Mouse (Mus musculus) spleen, postnatal 14 days (tissue): ENCODE data around the gene 2700049A03Rik.
"Not testable (repeated sequence)": the region's sequence is repeated elsewhere in the genome, so short reads cannot be mapped to it uniquely, and the experiment has no call there.

Experiments
- DNase-seq, 2 experiments: peaks; one replicate each; pipeline ENCODE4 v3.0.0; 2021 to 2022; ENCODE audit warnings: low spot score in 2 of 2

Gene 2700049A03Rik

DNA sequence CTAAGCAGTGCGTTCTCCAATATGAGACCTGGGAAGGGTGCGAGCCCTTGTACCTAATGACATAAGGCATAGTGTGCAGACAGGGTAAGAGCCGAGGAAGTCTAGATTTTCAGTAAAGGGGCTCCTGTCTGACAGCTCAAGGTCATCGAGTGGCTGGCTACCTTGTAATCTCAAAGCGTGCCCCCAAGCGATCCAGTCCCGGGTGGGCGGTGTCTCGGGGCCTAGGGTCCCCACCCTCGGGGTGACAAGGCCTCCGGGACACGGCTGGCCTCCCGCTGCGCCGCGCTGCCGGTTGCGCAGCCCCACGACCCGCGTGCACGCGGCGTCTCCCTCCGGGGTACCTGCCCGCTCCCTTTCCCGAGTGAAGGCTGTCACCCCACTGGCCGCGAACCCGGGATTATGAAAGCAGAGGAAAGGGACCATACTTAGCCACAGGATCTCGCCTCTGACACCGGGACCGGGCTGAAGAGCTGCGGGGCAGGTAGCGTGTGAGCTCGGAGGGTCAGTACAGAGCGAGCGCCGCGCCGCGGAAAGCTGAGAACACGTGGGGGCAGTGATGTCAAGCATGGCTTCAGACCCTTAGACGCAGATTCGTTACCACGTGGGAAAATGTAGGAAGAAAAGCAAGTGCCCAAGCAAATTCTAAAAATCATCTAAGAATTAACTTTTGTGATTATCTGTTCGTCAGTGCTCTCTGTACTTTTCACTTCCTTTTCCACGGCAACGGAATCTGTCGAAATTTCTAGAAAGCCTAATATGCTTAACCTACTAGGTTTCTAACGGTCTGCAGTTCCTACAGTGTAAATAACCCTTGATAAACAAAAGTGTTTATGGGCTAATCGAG, at the start of gene 2700049A03Rik, which contains the start of gene Timm9:
Gene 2700049A03Rik, plus strand, starts transcription at position 719 of the 844 bp plus-strand sequence.
Gene Timm9, minus strand, starts transcription at position 555 of the 844 bp plus-strand sequence.
- DNase-seq, result peak; percentile 51 to 67

DNA sequence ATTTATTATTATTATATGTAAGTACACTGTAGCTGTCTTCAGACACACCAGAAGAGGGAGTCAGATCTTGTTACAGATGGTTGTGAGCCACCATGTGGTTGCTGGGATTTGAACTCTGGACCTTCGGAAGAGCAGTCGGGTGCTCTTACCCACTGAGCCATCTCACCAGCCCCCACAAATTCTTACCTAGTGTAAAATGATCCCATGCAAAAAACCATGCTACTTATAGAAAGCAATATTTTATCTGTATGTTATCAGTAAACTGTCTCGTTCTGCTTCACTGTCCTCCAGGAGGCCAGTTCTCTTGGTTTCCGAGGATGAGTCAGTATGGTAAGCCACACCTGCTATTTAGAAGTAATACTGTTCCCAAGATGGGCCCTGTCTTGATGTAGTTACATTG, 32.4 kb upstream of the 2700049A03Rik start:
- not testable (repeated sequence) for DNase-seq

DNA sequence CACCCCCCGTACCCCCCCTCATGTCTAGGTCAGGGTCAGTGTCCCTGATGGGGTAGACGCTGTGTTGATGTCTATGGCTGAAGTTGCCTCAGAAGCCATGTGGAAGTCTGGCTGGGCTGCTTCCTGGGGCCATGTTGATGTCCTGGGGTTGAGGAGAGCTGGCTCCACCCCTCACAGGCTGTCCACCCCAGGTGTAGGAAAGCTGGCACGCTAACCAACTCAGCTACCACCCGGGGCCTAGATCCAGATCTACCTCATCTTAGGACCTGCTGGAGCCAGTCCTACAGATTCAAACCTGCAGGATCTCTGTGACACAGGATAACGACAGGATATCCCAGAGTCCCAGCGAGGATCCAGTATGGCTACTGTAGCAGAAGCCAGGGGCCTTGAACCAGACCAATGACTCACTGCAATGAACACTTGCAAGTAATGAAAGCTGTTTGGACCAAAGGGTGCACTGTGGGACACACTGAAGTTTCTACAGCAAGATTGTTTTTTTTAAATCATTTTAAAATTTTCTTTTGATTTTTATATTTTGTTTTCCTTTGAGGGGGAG, 29.4 kb upstream of the 2700049A03Rik start:
- DNase-seq, result no peak

DNA sequence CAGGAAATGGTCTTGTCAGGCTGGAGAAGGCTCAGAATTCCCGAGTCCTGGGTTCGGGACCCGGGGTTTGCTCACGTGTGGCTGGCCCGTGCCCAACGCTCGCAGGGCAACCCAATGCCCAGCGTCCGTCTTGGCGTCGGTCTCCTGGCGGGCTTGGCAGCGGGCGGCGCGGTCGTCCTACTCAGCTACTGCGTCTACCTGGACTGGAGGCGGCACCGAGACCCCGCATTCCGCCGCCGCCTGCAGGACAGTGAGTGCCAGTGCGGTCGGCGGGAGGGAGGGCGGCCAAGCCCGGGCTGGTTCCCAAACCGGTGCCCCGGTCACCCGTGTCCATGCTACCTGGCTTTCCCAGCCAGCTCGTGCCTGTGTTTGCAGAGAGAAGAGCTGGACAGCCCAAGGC, 25.3 kb upstream of the 2700049A03Rik start, which contains the start of gene Tomm20l:
Gene Tomm20l, plus strand, starts transcription at position 98 of the 400 bp plus-strand sequence.
- DNase-seq, result peak in 1 of 2 experiments; percentile 11

DNA sequence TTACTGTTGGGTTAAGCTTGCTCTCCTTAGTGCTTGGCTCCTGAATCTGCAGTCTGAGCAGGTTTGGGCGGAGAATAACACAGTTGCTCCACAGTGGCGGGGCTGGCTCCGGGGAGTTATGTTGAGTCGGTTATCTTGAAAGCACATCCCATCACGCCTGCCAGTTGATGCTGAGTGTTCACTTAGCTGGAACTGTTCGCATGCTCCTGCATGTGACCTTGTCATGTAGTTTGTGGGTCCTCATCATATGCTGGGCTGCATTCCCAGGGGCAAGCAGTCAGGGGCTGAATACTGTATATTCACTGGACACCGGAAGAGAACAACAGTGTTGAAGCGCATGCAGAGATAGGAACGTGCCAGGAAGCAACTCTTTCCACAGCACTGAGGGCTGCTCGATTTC, 23.6 kb upstream of the 2700049A03Rik start:
- no peak for DNase-seq

DNA sequence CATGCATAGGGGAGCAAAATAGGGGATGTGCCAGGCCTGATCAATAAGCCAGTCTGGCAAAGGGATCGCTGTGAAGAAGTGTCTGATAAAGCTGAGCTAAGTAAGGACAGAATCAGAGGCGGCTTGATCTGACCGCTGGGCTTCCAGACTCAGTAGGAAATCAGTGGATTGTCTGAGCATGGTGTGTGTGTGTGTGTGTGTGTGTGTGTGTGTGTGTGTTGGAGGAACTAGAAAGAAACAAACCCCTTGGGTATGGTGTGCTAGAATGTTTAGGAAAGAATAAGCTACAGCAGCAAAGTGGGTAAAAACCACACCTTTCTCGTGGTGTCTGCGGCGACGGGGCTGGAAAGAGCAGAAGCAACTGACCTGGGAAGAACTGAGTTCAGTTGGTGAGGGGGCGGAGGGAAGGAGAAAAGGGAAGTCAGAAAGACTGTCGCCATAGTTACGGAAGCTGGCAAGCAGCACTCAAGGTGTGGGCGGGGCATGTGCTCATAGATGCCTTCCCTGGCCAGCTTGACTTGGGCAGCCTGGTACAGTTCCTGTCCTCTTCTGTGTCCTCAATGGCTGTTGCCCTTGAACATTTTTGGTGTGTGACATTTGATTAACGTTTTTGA, 22.9 kb upstream of the 2700049A03Rik start:
- DNase-seq, result peak; percentile 38 to 51

DNA sequence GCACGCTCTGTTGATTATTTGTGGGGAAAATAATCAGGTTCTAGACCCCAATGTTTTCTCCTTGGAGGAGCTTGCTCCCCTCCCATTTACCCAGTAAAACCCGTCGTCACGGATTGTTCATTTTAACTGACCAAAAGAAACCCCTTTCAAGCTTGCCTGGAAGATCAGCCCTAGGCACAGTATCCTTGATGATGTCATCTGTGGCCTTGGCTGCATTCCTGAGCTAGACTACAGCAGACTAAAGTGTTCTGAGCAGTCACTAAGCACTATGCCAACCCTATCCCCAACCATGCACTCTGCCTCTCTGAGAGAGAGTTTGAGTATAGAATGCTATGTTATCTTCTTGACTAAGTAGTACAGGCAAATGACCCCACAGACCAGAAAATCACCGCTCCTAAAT, 20.2 kb upstream of the 2700049A03Rik start:
- no peak for DNase-seq

DNA sequence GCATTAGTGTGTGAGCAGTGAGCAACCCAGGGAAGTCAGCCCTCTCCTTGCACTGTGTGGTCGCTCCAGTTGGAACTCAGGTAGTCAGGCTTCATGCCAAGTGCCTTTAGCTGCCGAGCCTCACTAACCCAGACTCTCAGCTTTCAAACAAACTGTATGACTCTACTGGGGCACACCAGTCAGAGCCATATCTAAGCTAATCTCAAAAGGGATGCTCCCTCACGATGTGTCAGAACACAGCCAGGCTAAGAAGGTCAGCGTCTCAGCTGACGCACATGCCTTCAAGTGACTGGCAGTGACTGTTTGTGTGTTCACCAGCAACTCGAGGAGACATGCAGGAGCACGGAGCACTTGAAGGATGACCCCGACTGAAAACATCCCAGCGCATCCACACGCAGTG, 13.9 kb upstream of the 2700049A03Rik start:
- DNase-seq, result no peak

DNA sequence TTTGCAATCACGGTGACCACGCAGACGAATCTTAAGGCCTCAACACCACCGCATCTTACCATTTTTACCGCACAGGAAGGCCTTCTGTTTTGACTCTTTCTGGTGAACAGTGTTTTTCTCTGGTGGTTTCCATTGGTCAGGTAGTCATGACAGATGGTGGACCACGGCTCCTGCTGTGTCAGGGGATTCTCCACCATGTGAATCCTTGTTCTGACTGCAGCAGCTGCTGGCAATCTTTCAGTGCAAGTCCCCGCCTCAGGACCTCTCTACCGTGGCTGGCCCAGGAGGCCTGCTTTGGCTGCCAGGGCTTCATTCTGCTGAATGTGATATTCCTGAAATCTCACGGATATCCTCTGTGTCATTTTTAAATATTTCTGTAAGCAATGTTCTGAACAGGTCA, 13.4 kb upstream of the 2700049A03Rik start:
- no peak for DNase-seq

DNA sequence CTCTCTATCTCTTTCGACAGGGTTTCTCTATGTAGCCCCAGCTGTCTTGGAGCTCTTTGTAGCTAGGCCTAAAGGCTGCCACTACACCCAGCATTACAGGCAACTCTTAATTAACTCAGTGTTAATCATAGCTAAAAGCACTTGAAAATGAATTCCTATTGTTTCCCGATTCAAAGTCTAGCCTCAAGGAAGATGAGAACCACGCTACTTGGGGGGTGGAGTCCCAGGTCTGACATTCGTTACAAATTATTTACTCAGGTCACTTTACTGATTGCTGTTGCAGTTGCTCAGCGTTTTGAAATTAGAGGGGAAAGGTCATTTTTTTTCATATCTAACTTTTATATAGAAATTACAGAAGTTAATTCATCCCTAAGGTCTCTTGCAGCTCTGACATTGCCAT, 1.1 kb upstream of the 2700049A03Rik start:
- DNase-seq, result no peak

DNA sequence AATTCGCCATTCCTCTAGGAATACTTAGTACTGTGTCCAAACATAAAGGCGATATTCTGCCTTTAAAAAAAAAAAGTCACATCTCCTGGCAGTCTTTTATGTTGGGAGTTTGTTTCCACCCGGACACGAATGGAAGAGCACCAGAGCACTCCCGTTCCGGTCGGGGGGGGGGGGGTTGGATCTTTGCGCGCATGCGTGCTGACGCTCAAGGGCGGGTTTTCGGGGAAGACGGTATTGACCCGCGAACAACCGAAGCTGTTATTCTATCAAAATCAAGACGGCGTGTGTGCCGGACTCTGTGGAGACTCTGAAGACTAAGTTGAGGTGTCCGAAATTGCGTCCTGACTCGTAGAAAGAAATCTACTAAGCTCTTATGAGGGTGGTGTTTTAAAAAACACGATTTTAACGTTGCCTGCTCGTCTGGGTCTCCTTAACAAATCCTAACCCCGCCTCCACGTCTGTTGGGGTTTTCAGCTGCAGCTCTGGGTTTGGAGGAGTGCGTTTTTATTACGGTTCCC, 385 bp downstream of the 2700049A03Rik start:
- DNase-seq, result peak; percentile 76 to 84

DNA sequence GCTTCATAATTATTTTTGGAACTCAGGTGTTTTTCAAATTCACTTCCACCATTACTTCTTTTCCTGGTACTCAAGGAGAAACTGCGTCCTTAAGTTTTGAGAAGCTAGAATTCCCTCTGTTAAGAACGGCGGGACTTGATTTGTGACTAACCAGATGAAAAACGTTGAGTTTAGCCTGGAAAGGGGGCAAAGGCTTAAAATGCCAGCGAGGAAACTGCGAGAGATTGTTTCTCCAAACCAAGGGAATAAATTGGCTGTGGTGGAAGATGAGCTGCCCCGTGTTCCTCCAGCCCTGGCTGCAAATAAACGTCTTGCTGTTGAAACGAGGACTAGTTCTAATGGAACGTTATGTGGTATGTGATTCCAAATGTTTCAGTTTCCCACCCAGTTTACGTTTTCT, 1.0 kb downstream of the 2700049A03Rik start:
- no peak for DNase-seq

DNA sequence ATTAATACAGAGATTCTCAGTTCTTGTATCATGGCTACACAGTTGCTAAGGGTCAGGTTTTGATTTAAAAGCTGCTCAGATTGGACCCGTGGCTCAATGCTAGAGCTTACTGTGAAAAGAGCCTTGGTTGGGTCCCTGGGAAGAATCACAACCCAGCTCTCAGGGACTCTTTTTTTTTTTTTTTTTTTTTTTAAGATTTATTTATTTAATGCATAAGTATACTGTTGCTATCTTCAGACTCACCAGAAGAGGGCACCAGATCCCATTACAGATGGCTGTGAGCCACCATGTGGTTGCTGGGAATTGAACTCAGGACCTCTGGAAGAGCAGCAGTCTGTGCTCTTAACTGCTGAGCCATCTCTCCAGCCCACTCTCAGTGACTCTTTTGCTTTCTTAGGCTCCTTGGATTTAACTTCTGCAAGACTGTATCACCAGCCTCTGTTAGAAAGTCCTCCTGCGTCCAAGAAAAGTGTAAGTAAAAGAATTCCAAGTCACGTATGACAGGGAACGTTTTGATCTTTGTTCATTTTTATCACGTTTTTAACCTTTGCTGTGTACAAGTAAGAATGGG, 2.7 kb downstream of the 2700049A03Rik start:
- DNase-seq, result peak in 1 of 2 experiments; percentile 8

DNA sequence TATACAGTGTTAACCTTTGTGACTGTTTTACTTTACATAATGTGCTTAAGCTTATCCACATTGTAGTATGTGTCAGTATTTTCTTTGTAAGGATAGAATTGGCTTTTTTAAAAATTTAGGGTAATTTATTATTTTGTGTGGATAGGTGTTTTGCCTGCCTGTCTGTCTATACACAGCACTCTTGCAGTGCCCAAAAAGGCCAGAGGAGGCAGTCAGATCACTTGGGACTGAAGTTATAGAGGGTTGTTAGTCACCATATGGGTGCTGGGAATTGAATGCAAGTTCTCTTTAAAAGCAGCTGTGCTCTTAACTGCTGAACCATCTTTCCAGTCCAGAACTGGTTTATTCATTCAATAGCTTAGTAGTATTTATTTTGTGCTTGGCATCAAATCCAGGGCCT, 4.5 kb downstream of the 2700049A03Rik start:
- DNase-seq, result no peak

DNA sequence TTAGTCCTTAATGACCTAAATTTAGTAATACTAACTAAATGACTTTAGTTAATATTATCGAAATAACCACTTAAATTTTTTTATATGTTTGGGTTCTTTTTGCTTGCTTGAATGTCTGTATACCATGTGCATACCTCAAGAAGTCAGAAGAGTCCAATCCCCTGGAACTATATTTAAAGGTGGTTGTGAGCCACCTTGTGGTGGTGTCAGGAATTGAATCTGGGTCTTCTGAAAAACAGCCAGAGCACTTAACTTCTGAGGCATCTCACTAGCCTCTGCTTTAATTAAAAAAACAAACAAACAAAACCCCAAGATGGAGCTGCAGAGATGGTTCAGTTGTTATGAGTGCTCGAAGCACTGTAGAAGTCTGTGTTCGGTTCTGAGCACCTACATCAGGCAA, 11.0 kb downstream of the 2700049A03Rik start:
- peak in 1 of 2 experiments; percentile 38 for DNase-seq

DNA sequence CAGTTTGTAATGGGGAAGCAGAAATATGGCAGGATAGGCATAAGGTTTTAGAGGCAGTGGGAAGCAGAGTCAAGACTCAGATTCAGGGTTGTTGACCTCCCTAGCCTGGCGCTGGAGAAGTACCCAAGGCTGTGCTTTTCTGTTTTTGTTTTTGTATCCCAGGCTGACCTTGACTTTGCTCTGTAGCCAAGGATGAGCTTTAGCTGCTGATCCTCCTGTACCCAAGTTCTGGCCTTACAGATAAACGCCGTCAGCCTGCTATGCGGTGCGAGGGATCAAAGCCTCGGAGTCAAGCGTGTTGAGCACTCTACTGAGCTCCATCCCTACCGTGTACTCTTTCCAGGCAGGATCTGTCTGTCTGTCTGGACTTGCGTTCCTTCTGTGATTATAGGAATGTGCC, 12.2 kb downstream of the 2700049A03Rik start:
- no peak for DNase-seq

DNA sequence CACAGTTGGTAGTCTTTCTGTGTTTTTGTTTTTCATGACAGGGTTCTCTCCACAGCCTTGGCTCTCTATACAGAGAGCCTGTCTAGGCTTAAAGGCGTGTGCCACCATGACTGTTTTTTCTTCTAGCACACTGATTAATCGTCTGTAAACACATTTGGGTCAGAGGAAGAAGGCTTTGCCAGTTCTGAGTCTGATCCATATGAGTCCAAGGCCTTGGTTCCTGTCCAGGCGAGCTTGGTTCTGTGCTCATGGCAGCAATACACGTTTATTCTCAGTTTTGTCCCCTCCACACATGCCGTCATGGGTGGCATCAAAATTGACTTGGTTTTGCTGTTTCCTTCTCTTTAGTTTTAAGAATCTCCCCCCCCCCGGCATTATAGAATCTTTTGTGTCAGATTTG, 12.8 kb downstream of the 2700049A03Rik start:
- DNase-seq, result no peak

DNA sequence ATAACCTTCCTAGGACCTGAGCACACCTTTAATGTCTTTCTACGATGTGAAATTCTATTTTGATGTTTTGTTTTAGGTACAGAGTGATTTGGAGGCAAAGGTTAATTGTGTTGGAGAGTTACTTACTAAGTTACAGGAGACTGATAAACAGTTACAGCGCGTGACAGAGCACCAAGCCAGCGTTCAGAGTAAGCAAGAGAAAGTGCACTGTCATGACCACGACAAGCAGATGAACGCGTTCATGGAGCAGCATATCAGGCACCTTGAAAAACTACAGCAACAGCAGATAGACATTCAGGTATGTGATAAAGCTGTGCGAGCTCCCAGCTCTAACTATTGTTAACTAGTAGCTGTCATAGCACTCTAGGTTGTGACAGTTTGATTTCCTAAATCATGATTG, 13.5 kb downstream of the 2700049A03Rik start:
- no peak for DNase-seq

DNA sequence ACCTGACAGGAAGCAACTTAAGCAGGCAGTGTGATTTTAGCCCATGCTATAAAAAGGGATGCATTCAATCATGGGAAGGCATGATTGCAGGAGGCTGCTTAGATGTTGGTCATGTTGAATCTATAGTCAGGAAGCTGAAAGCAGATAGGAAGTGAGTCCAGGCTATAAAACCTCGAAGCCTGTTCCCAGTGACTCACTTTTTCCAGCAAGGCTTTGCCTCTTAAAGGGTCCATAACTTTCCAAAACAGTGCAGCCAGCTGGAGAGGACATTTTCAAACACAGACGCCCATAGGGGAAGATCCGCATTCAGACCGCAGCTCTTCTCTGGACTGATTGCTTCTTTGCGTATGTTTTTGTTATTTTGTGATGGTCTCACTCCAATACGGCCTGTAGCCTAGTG, 18.3 kb downstream of the 2700049A03Rik start:
- DNase-seq, result no peak

DNA sequence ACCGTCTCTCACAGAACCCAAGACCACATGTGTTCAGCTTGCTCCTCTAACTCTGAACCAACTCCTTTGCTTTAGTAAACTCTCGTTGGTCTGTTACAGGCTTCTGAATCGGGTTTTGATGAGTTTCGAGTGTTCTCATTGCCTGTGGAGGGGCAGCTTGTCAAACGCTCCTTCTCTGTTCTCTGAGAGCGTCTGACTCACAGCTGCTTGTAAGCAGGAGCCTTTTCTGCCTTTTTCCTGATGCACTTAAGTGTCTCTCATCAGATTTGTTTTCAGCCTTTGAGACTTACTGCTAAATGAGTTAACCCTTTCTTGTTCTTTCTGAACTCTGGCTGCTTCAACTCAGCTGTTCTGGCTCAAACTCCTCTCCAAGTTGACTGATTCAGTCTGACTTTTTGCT, 21.3 kb downstream of the 2700049A03Rik start:
- no peak for DNase-seq

DNA sequence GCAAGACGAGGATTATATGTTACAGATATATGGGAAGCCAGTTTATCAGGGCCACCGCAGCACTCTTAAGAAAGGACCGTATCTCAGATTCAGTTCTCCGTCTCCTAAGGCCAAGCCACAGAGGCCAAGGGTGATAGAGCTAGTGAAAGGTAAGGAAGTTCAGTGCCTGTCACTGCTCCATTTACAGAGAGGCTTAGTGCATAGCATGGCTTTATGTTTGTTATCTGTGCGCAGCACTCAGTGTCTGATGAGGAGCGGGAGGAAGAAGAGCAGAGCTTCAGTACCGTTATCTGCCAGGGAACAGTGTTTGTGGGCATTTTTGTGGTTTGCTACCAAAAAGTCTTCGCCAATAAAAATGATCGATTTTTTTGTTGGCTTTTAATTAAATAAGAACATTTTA, 27.8 kb downstream of the 2700049A03Rik start:
- no peak for DNase-seq

DNA sequence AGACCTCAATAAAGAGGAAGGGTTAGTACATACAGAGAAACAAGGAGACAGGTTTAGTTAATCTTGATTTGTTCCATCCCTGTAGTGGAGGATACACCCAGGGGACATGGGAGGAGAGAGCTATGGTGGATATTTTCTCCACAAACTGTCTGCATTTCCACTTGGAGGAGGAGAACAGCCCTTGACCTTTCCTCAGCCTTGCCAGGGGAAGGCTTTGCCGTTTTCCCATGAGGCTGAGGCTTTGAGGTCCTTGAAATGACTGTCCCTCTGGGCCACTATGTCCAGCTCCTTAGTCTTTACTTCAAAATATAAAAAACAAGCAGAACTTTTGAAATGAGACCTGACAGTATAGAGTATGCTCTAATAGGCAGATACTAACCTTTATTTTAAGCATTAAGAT, 33.3 kb downstream of the 2700049A03Rik start:
- no peak for DNase-seq
